Mouse (Mus musculus) ZHBTc4 (cell line): ENCODE data around the gene Gm20812.
"Not testable (repeated sequence)": the region's sequence is repeated elsewhere in the genome, so short reads cannot be mapped to it uniquely, and the experiment has no call there.

Experiments
- DNase-seq: peaks from one replicate; pipeline ENCODE4 v3.0.0-alpha.2; 2011; ENCODE audit warnings: low read depth, low spot score

The Gm20812 gene

DNA sequence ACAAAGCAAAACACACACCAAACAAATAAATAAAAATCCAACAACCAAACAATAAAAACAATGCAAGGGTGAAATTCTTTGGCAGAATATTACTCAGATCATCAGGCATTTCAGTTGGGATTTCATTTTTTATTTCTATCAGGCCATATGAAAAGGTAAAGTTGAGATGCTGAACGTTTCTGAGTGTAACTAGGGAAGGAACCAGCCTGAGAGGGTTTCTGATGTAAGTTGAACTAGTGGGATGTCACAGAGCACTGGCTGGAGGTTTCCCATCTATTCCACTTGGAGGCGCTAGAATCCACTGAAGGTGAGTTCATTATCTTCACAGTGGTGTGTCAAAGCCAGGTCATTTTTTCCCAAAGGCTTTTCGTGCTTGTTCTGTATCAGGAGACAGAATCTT, at the start of gene Gm20812:
Gene Gm20812 (plus strand): TSS at position 301 of the 400 bp plus-strand sequence.
- DNase-seq: not testable (repeated sequence)
